Mouse (Mus musculus): ENCODE data around the gene Fbxl8. TPM values are rescaled to one million over a fixed set of nuclear protein-coding genes. Genes with fewer than 3 reads are reported as not detected.
A peak's percentile ranks its signal among the peaks of the same experiment; 100 is the strongest.
"Not testable (repeated sequence)": the region's sequence is repeated elsewhere in the genome, so short reads cannot be mapped to it uniquely, and the experiment has no call there.

Gene Fbxl8
- polyA plus RNA-seq, 2 experiments from 2014 or later, result 16.5 to 27.6 TPM

- no peak for ATAC-seq
These were observed 21.1 kb downstream of the Fbxl8 start for GRCm38 (mm10) chr8:105285514-105285913.

GRCm38 (mm10) chr8:105286907-105287306, 22.5 kb downstream of the Fbxl8 start:
- ATAC-seq, result no peak

GRCm38 (mm10) chr8:105288231-105288630, 23.8 kb downstream of the Fbxl8 start:
- ATAC-seq, result no peak

- ATAC-seq, result peak; percentile 89
These were observed 24.7 kb downstream of the Fbxl8 start for GRCm38 (mm10) chr8:105288958-105289732.

GRCm38 (mm10) chr8:105289805-105290460, 25.5 kb downstream of the Fbxl8 start, which contains the start of gene 4931428F04Rik:
Gene 4931428F04Rik (minus strand): TSS chr8:105289864.
- no peak for ATAC-seq

- peak; percentile 29 for ATAC-seq
These were observed 26.3 kb downstream of the Fbxl8 start for GRCm38 (mm10) chr8:105290554-105291314.

- not testable (repeated sequence) for ATAC-seq
These were observed 26.9 kb downstream of the Fbxl8 start for GRCm38 (mm10) chr8:105291364-105291763.

- ATAC-seq, result not testable (repeated sequence)
These were observed 27.4 kb downstream of the Fbxl8 start for GRCm38 (mm10) chr8:105291802-105292201.

GRCm38 (mm10) chr8:105292471-105292870, 28.0 kb downstream of the Fbxl8 start:
- ATAC-seq, result no peak

GRCm38 (mm10) chr8:105293405-105293804, 29.0 kb downstream of the Fbxl8 start:
- ATAC-seq, result no peak

- ATAC-seq, result no peak
These were observed 30.3 kb downstream of the Fbxl8 start for GRCm38 (mm10) chr8:105294776-105295175.

GRCm38 (mm10) chr8:105295256-105295655, 30.8 kb downstream of the Fbxl8 start:
- ATAC-seq, result no peak

- ATAC-seq, result no peak
These were observed 31.6 kb downstream of the Fbxl8 start, which contains the start of gene Exoc3l for GRCm38 (mm10) chr8:105295895-105296573. Gene Exoc3l (minus strand): TSS chr8:105296101.

GRCm38 (mm10) chr8:105297511-105298192, 33.2 kb downstream of the Fbxl8 start, which contains the start of gene E2f4:
Gene E2f4 (plus strand): TSS chr8:105297663.
- ATAC-seq, result peak; percentile 98

GRCm38 (mm10) chr8:105298351-105299252, 34.2 kb downstream of the Fbxl8 start:
- no peak for ATAC-seq

- no peak for ATAC-seq
These were observed 35.5 kb downstream of the Fbxl8 start for GRCm38 (mm10) chr8:105299962-105300361.

GRCm38 (mm10) chr8:105303396-105303795, 38.9 kb downstream of the Fbxl8 start:
- ATAC-seq, result no peak

GRCm38 (mm10) chr8:105303874-105304273, 39.4 kb downstream of the Fbxl8 start:
- no peak for ATAC-seq

GRCm38 (mm10) chr8:105304325-105305210, 40.1 kb downstream of the Fbxl8 start:
- peak; percentile 68 for ATAC-seq

Data from CD4-positive, CD25-positive, alpha-beta regulatory T cell, adult 4 months (primary cell).